Mouse (Mus musculus) hindbrain, postnatal 0 days (tissue): ENCODE measurements around the gene Cadm2. TPM values are rescaled to one million over a fixed set of nuclear protein-coding genes. Genes with fewer than 3 reads are reported as not detected.

Experiments used
- ATAC-seq: fragments of 200-750 bp; cut with Nextera tagmentation; 2 replicates; pipeline ENCODE4 v1.8.0; 2017; ENCODE audit warnings: mild to moderate bottlenecking, moderate TSS enrichment, moderate library complexity
- DNase-seq: peaks from one replicate; pipeline ENCODE4 v3.0.0-alpha.2; 2015; ENCODE audit warnings: low spot score
- H3K27ac ChIP-seq: fragments of 300-500 bp; sonication (generic); 2 replicates; pipeline ENCODE4 v1.5.1; 2014; ENCODE audit warnings: mild to moderate bottlenecking
- H3K27me3 ChIP-seq: fragments of 300-500 bp; sonication (generic); 2 replicates; pipeline ENCODE4 v1.6.1; 2014; ENCODE audit warnings: low read length, mixed read lengths; ENCODE audit not compliant: insufficient read depth
- H3K36me3 ChIP-seq: fragments of 300-500 bp; sonication (generic); 2 replicates; pipeline ENCODE4 v1.6.1; 2014; ENCODE audit warnings: low read length, mixed read lengths; ENCODE audit not compliant: insufficient read depth
- H3K4me1 ChIP-seq: fragments of 300-500 bp; sonication (generic); 2 replicates; pipeline ENCODE4 v1.6.1; 2014; ENCODE audit warnings: antibody characterized with exemption, low read length, mixed read lengths; ENCODE audit not compliant: insufficient read depth
- H3K4me2 ChIP-seq: fragments of 300-500 bp; sonication (generic); 2 replicates; pipeline ENCODE4 v1.6.1; 2014; ENCODE audit warnings: low read depth, mild to moderate bottlenecking, low read length, moderate library complexity, mixed read lengths
- H3K4me3 ChIP-seq: fragments of 300-500 bp; sonication (generic); 2 replicates; pipeline ENCODE4 v1.5.1; 2014; ENCODE audit warnings: low read length
- H3K9ac ChIP-seq: fragments of 300-500 bp; sonication (generic); replicated peaks from 2 replicates; pipeline ENCODE4 v1.6.1; 2014; ENCODE audit warnings: mild to moderate bottlenecking, low read length, moderate library complexity, mixed read lengths
- H3K9me3 ChIP-seq: fragments of 300-500 bp; sonication (generic); 2 replicates; pipeline ENCODE4 v1.6.1; 2016; ENCODE audit warnings: low read length, mixed read lengths
- CTCF ChIP-seq: IDR thresholded peaks from 2 replicates; pipeline ENCODE4 v1.5.1; 2016; ENCODE audit warnings: antibody characterized with exemption, control low read depth, low read depth
- WGBS: fragments of 180-500 bp; shearing (Covaris S2); extraction: QIAGEN DNeasy Blood & Tissue Kit; methylation state at CpG from one replicate; pipeline ENCODE4 v1.1.7; 2014; 5-methylcytosine and 5-hydroxymethylcytosine counted together
- polyA plus RNA-seq: library from polyadenylated mRNA; unstranded; fragments of >200 nt; fragmentation: Nextera tagmentation; extraction: Ambion mirVana; gene quantifications from 2 replicates; pipeline ENCODE4 v1.2.1, GENCODE M21; 2015
- total RNA-seq: library from RNA; depleted of rRNA; stranded (reverse); fragments of >200 nt; gene quantifications from 2 replicates; pipeline ENCODE4 v1.2.3, GENCODE M21; 2014

Gene Cadm2
- total and polyA plus RNA-seq, 2 experiments from 2014 or later, result 71.6 to 88.0 TPM

DNA sequence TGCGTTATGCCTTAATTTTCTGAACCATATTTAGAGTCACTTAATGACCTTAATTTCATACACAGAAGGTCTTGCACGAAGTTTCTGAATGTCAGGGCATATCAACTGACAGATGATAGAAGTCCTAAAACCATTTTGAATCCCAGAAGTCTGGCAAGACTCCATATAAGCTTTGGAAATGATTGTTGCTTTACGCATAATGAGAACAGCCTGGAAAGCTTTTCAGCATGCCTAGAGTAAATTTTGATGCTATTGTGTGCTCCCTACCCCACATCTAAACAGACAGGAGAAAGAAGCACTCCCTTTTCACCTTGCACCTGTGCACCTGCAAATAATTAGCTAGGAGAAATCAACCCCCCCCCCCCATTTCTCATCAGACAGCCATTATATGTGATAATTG lies 102.4 kb downstream of the Cadm2 start:
- DNase-seq, result no peak
- Histone ChIP-seq H3K27ac (no peak overlapping the region), H3K4me2 (no peak overlapping the region), H3K9ac (no peak overlapping the region), H3K9me3 (no peaks in the 10 kb centered on the region), H3K4me3 (no peak overlapping the region), H3K27me3 (no peaks in the 10 kb centered on the region), H3K36me3 (no peaks in the 10 kb centered on the region), H3K4me1 (no peaks in the 10 kb centered on the region)
- no peak for TF ChIP-seq CTCF
- 57% methylated on average over 3 of the region's 3 CpGs for WGBS
- ATAC-seq, result no peak

DNA sequence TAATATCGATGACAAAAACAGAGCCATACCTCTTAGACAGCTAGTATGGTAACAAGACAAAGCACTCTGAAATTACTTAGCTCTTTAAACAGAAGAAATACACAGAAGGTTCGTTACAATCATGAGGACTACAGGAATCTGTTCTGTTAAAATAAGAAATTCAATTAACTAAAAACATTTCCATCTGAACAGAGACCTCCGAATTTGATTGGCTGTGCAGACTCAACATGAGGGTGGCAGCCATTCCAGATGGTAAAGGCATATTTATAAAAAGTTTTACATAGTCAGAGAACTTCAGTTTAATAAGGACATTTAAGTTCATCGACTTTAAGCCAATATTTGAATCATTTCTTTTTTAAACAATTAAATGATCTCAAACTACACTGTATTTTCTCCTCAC lies 105.2 kb downstream of the Cadm2 start:
- H3K27me3 ChIP-seq, result no peaks in the 10 kb centered on the region
- no peak overlapping the region for H3K9ac ChIP-seq
- no peak overlapping the region for H3K27ac ChIP-seq
- H3K4me2 ChIP-seq, result no peak overlapping the region
- DNase-seq (no peak), ATAC-seq (no peak)
- no peak for TF ChIP-seq CTCF
- H3K4me3 ChIP-seq, result no peak overlapping the region
- no peaks in the 10 kb centered on the region for H3K9me3 ChIP-seq
- no peaks in the 10 kb centered on the region for H3K36me3 ChIP-seq
- H3K4me1 ChIP-seq, result no peaks in the 10 kb centered on the region
- WGBS, result 89% methylated on average over 4 of the region's 4 CpGs

- 69% methylated on average over 9 of the region's 9 CpGs for WGBS
- Histone ChIP-seq H3K4me1 (no peaks in the 10 kb centered on the region), H3K9me3 (no peaks in the 10 kb centered on the region), H3K4me2 (no peak overlapping the region), H3K27ac (no peak overlapping the region), H3K36me3 (no peaks in the 10 kb centered on the region), H3K27me3 (no peaks in the 10 kb centered on the region), H3K4me3 (no peak overlapping the region), H3K9ac (no peak overlapping the region)
- ATAC-seq (no peak), DNase-seq (peak; percentile 7)
- TF ChIP-seq CTCF, result no peak
Measured at GRCm38 (mm10) chr16:67509079-67509478, 111.6 kb downstream of the Cadm2 start.

- no peaks in the 10 kb centered on the region for H3K36me3 ChIP-seq
- no peaks in the 10 kb centered on the region for H3K9me3 ChIP-seq
- no peaks in the 10 kb centered on the region for H3K27me3 ChIP-seq
- ATAC-seq, result no peak
- DNase-seq, result no peak
- 0 out of 2 replicates have a peak, but pooled peaks cover 4% of the 10 kb centered on the region for H3K4me1 ChIP-seq
- H3K4me3 ChIP-seq, result no peak overlapping the region
- H3K27ac ChIP-seq, result no peak overlapping the region
- no peak overlapping the region for H3K9ac ChIP-seq
- 0 out of 2 replicates have a peak overlapping the region, but pooled peaks have one; percentile 23 for H3K4me2 ChIP-seq
- no peak for TF ChIP-seq CTCF
- WGBS, result 55% methylated on average over 7 of the region's 7 CpGs
Measured at GRCm38 (mm10) chr16:67482542-67482941, 138.2 kb downstream of the Cadm2 start.

DNA sequence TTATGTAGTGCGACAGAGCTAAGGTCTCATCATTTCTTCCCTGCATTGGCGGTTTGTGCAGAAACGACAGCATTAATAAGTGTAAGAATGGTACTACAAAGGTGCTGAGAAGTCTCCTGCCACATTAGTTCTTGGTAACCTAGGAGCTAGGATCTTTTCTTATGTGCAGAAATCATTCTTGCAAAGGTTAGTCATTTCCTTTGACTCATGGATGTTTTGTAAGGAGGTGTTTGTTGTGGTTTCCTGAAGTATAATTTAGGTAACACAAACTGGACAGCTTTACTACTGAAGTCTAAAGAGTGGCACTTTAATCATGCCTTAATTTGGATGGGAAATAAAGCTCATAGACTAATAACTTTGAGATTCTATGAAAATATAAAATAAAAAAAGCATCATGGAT lies 153.7 kb downstream of the Cadm2 start:
- 90% methylated on average over 3 of the region's 3 CpGs for WGBS
- no peak overlapping the region for H3K4me3 ChIP-seq
- no peaks in the 10 kb centered on the region for H3K4me1 ChIP-seq
- no peak overlapping the region for H3K27ac ChIP-seq
- ATAC-seq (no peak), DNase-seq (no peak)
- H3K36me3 ChIP-seq, result no peaks in the 10 kb centered on the region
- H3K9ac ChIP-seq, result no peak overlapping the region
- H3K9me3 ChIP-seq, result no peaks in the 10 kb centered on the region
- no peak overlapping the region for H3K4me2 ChIP-seq
- H3K27me3 ChIP-seq, result no peaks in the 10 kb centered on the region
- no peak for TF ChIP-seq CTCF

DNA sequence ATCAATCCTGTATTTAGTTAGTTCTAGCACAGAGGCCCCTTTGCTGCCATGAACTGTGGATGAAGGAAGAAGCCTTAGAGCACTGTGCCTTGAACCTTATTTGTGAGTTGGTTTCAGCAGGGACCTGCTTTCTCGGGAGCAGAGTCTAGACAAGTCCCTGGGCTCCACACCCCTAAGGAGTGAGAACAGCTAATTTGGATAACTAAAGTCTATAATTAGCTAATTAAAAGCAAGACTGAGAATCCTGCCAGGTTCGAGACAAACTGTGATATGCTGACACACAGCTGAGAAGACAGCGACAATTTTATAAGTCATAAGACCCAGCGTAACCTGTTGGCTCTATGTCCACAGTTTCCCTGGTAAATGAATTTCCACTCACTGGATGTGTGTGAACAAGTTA lies 184.4 kb downstream of the Cadm2 start:
- WGBS, result 70% methylated on average over 4 of the region's 4 CpGs
- no peak for ATAC-seq

GRCm38 (mm10) chr16:67425371-67425770 lies 195.3 kb downstream of the Cadm2 start:
- 41% methylated on average over 1 of the region's 1 CpGs for WGBS

More for the DNA sequence above, 184.4 kb downstream of the Cadm2 start:
- H3K4me2 ChIP-seq, result no peak overlapping the region
- H3K9me3 ChIP-seq, result no peaks in the 10 kb centered on the region
- no peaks in the 10 kb centered on the region for H3K27me3 ChIP-seq
- H3K4me1 ChIP-seq, result no peaks in the 10 kb centered on the region
- TF ChIP-seq CTCF, result no peak
- no peaks in the 10 kb centered on the region for H3K36me3 ChIP-seq
- no peak for DNase-seq
- H3K9ac ChIP-seq, result no peak overlapping the region
- no peak overlapping the region for H3K27ac ChIP-seq
- H3K4me3 ChIP-seq, result no peak overlapping the region

More at GRCm38 (mm10) chr16:67425371-67425770, 195.3 kb downstream of the Cadm2 start:
- Histone ChIP-seq H3K36me3 (no peaks in the 10 kb centered on the region), H3K9ac (no peak overlapping the region), H3K9me3 (no peaks in the 10 kb centered on the region), H3K27ac (no peak overlapping the region), H3K4me2 (no peak overlapping the region), H3K4me1 (no peaks in the 10 kb centered on the region), H3K4me3 (no peak overlapping the region), H3K27me3 (no peaks in the 10 kb centered on the region)
- no peak for TF ChIP-seq CTCF
- DNase-seq, result no peak
- ATAC-seq, result no peak
